Mouse (Mus musculus): ENCODE data around the gene Rfc2. TPM values are rescaled to one million over a fixed set of nuclear protein-coding genes. Genes with fewer than 3 reads are reported as not detected.

Gene Rfc2
- polyA plus RNA-seq (2015; fragmentation: Nextera tagmentation; extraction: Ambion mirVana), result 292 and 304 TPM in 2 replicates

DNA sequence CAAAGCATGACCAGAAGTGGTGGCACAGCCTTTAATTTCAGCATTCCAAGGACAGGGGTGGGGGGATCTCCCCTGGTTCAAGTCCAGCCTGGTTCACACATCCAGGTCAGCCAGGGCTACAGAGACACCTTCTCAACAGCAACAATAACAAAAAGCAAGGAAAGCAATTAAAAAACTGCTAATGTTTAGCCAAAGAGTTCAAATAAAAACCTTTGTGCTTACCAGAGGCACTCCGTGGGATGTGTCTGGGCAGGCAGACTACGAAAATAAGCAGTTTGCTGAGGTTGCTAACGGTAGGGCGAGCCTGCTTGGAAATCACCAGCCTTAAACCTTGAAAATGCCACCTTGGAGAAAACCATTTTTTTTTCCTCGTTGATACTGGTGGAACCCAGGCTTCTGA is at the start of gene Rfc2:
Rfc2 (plus strand) TSS at position 221 of the 400 bp plus-strand sequence.
- 0 out of 2 replicates have a peak within 1 kb of the TSS, but pooled peaks have one; percentile 11 for H3K9ac ChIP-seq
- H3K4me2 ChIP-seq, result no peak within 1 kb of the TSS
- ATAC-seq (ENCODE audit: borderline replicate concordance, extremely low read depth, low FRiP score, low TSS enrichment), result no peak
- no peak within 1 kb of the TSS for H3K27ac ChIP-seq
- H3K9me3 ChIP-seq, result no peaks in the 10 kb centered on the region
- H3K4me1 ChIP-seq, result peaks cover 14% of the 10 kb centered on the region
- no peaks in the 10 kb centered on the region for H3K36me3 ChIP-seq
- H3K27me3 ChIP-seq, result no peaks in the 10 kb centered on the region
- H3K4me3 ChIP-seq, result no peak within 1 kb of the TSS
- WGBS, result 72% methylated on average over 5 of the region's 5 CpGs

DNA sequence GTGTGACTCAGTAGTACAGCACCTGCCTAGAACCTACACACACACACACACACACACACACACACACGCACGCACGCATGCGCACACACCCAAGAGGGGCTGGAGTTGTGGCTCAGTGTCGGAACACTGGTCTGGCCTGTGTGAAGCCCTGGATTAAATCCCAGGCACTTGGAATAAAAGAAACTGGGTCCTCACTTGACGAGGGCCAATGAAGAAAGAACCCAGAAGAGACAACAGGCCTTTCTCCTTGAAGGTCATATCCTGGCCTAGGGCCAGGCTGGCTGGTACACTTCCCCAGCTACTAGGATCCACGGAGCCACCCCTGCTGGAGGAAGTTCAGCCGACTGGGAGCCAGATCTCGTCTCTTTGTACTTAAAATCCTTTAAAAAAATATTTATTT is 49.6 kb upstream of the Rfc2 start:
- Histone ChIP-seq H3K9me3 (no peaks in the 10 kb centered on the region), H3K9ac (no peak overlapping the region), H3K4me1 (no peaks in the 10 kb centered on the region), H3K27ac (no peak overlapping the region), H3K36me3 (peaks cover 22% of the 10 kb centered on the region), H3K4me3 (no peak overlapping the region), H3K27me3 (no peaks in the 10 kb centered on the region), H3K4me2 (no peak overlapping the region)
- no peak for ATAC-seq (ENCODE audit: borderline replicate concordance, extremely low read depth, low FRiP score, low TSS enrichment)
- WGBS, result 79% methylated on average over 9 of the region's 9 CpGs

DNA sequence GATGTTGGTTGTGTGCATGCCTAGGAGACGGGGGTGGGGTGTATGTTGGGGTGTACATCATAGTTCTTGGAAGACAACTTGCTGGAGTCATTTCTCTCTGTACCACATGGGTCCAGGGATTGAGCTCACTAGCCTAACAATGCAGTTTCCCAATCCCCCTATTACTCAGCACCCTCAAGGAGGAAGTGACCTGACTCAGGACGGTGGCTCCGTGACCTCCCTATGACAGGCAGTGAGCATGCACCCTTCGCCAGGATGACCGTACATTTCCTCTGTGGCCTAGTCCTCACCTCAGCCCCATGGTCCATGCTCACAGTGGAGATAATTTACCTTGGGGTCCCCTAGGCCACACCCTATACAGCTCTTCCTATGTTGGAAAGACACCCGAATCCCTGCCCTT is 48.7 kb upstream of the Rfc2 start:
- WGBS, result 95% methylated on average over 6 of the region's 6 CpGs

DNA sequence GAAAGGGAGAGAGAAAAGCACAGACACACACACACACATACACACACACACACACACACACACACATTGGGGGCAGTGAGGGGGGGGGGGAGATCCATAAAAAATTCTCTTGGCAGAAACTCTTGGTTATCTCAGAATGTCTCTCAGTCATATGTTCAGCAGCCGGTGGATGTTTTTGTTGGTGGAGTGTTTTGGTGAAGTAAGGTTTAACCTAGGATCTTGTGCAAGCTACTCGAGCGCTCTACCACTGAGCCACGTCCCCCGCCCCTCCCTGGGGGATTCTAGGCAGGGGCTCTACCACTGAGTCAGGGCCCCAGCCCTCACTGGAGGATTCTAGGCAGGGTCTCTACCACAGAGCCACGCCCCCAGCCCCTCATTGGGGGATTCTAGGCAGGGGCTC is 45.1 kb upstream of the Rfc2 start:
- Histone ChIP-seq H3K4me2 (no peak overlapping the region), H3K4me3 (no peak overlapping the region), H3K9ac (no peak overlapping the region), H3K4me1 (peaks cover 22% of the 10 kb centered on the region), H3K27me3 (no peaks in the 10 kb centered on the region), H3K27ac (0 out of 2 replicates have a peak overlapping the region, but pooled peaks have one; percentile 11), H3K9me3 (no peaks in the 10 kb centered on the region), H3K36me3 (peaks cover 29% of the 10 kb centered on the region)
- no peak for ATAC-seq (ENCODE audit: borderline replicate concordance, extremely low read depth, low FRiP score, low TSS enrichment)
- WGBS, result 81% methylated on average over 6 of the region's 6 CpGs

More for the DNA sequence above, 48.7 kb upstream of the Rfc2 start:
- ATAC-seq (ENCODE audit: borderline replicate concordance, extremely low read depth, low FRiP score, low TSS enrichment), result no peak
- H3K9ac ChIP-seq, result no peak overlapping the region
- H3K9me3 ChIP-seq, result no peaks in the 10 kb centered on the region
- H3K27ac ChIP-seq, result no peak overlapping the region
- H3K4me2 ChIP-seq, result no peak overlapping the region
- no peak overlapping the region for H3K4me3 ChIP-seq
- no peaks in the 10 kb centered on the region for H3K4me1 ChIP-seq
- no peaks in the 10 kb centered on the region for H3K27me3 ChIP-seq
- peaks cover 22% of the 10 kb centered on the region for H3K36me3 ChIP-seq

DNA sequence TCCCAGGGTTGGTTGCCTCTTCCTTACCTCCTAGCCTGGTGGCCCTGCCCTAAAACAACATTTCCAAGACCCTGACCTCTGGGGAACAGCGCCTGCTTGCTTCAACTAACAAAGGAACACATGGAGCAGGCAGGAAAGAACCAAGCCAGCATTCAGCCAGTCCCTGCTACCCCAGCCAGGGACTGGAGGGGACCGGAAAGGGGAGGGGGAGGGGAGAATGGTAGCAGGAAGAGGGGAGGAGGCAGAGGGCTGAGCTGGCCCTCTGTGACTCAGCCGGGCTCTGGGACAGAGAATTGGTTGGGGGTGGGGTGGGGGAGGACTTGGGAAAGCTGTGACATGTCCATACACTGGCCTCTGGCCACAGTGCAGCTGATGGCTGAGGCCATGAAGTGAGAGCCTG is 41.3 kb upstream of the Rfc2 start:
- peak overlapping the region; percentile 23; the same call in 1 of the 2 replicates for H3K4me2 ChIP-seq

DNA sequence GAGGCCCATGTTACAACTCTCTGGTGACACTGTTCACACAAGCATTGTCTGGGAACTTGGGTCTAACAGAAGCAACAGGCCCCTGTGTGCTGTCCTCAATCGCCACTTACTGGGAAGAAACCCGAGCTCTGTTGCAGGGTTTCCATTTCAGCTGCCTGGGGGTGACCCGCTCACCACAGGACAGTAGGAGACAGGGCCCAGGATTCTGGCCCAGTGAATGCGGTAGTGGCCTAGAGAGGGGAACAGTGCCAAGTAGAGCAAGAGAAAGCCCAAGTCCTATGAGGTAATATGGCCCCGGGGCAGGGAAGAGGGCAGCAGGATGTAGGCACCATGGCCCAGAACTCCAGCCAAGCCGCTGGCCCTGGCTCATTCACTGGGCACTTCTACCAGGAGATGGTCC is 40.3 kb upstream of the Rfc2 start:
- 62% methylated on average over 6 of the region's 6 CpGs for WGBS
- Histone ChIP-seq H3K4me3 (no peak overlapping the region), H3K9me3 (no peaks in the 10 kb centered on the region), H3K27ac (peak overlapping the region; percentile 96), H3K36me3 (peaks cover 7% of the 10 kb centered on the region; the same call in 1 of the 2 replicates), H3K27me3 (no peaks in the 10 kb centered on the region), H3K4me1 (peaks cover 59% of the 10 kb centered on the region), H3K4me2 (no peak overlapping the region), H3K9ac (no peak overlapping the region)
- no peak for ATAC-seq (ENCODE audit: borderline replicate concordance, extremely low read depth, low FRiP score, low TSS enrichment)

More for the DNA sequence above, 41.3 kb upstream of the Rfc2 start:
- Histone ChIP-seq H3K27me3 (no peaks in the 10 kb centered on the region), H3K9ac (no peak overlapping the region), H3K9me3 (no peaks in the 10 kb centered on the region), H3K36me3 (peaks cover 11% of the 10 kb centered on the region; the same call in 1 of the 2 replicates), H3K4me3 (no peak overlapping the region), H3K27ac (peak overlapping the region; percentile 96), H3K4me1 (peaks cover 55% of the 10 kb centered on the region)
- peak; percentile 87 for ATAC-seq (ENCODE audit: borderline replicate concordance, extremely low read depth, low FRiP score, low TSS enrichment)
- 2% methylated on average over 3 of the region's 3 CpGs for WGBS

DNA sequence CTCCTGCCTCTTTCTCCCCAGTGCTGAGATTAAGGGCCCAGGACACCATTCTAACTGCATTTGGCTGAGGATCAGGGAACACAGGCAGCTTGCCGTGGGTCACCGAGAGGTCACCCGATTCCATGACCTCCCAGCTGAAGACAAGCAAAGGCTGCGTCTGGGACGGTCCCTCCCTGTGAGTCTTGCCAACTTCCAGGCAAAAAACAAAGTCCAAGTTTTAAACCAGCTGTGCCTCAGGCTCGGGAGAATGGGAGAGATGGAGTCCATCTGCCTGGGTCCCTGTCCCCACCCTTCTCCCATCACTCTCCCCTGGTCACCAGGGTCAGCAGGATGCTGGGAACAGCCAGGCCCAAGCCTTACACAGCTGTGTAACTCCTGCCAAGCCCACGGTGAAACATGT is 39.5 kb upstream of the Rfc2 start:
- peaks cover 64% of the 10 kb centered on the region for H3K4me1 ChIP-seq
- no peaks in the 10 kb centered on the region for H3K9me3 ChIP-seq
- 20% methylated on average over 7 of the region's 7 CpGs for WGBS
- no peaks in the 10 kb centered on the region for H3K27me3 ChIP-seq
- ATAC-seq (ENCODE audit: borderline replicate concordance, extremely low read depth, low FRiP score, low TSS enrichment), result peak; percentile 86
- peaks cover 7% of the 10 kb centered on the region; the same call in 1 of the 2 replicates for H3K36me3 ChIP-seq
- no peak overlapping the region for H3K4me3 ChIP-seq
- H3K4me2 ChIP-seq, result peak overlapping the region; percentile 7; the same call in 1 of the 2 replicates
- peak overlapping the region; percentile 96 for H3K27ac ChIP-seq
- no peak overlapping the region for H3K9ac ChIP-seq

DNA sequence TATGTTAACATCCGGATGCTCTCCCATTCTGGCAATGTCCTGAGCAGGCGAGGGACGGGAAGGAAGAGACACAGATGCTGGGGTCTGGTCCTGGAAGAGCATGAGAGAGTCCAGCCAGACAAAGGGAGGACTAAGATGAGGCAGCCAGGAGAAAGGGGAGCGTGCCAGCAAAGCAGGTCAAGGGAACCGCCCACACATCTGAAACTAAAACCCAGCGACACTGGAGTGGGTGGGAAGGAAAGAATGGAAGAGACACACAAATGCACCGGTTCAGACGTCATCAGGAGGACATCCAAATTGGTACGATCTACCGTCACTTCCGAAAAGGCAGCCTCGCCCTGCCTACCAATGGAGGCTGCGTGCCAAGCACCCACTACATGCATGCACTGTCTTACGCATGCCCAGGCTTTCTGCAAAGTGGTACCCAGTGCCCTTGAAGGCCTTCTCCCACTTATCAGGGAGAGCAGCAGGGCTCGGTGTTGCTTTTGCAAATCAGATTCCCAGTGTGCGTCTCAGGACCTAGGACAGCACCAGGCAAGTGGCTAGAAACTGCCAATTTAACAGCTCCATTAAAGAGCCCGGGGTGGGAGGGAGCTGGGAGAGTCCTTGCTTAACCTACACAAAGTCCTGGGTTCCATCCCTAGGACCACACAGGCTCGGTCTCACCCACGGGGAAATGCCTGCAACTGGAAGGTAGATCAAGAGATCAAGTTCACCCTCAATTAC is 36.5 kb upstream of the Rfc2 start:
- Histone ChIP-seq H3K27ac (no peak overlapping the region), H3K9ac (no peak overlapping the region), H3K4me2 (no peak overlapping the region), H3K27me3 (no peaks in the 10 kb centered on the region), H3K36me3 (no peaks in the 10 kb centered on the region), H3K4me1 (peaks cover 68% of the 10 kb centered on the region), H3K4me3 (no peak overlapping the region), H3K9me3 (no peaks in the 10 kb centered on the region)
- no peak for ATAC-seq (ENCODE audit: borderline replicate concordance, extremely low read depth, low FRiP score, low TSS enrichment)
- 62% methylated on average over 19 of the region's 19 CpGs for WGBS

DNA sequence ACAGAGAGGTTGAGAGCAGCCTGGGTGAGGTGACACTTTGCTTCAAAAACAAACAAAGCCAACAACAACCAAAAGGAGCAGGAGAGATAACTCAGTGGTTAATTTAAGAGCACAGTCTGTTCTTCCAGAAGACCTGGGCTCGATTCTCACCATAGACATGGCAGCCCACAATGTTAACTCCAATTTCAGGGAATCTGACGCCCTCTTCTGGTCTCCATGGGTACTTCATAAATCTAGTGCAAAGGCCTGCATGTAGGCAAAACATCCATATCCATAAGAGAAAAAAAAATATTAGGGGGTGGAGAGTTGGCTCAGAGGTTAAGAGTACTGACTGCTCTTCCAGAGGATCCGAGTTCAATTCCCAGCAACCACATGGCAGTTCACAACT is 35.9 kb upstream of the Rfc2 start:
- Histone ChIP-seq H3K9ac (no peak overlapping the region), H3K27ac (no peak overlapping the region), H3K9me3 (no peaks in the 10 kb centered on the region), H3K4me1 (peaks cover 67% of the 10 kb centered on the region), H3K36me3 (no peaks in the 10 kb centered on the region), H3K4me2 (no peak overlapping the region), H3K4me3 (no peak overlapping the region), H3K27me3 (no peaks in the 10 kb centered on the region)
- no peak for ATAC-seq (ENCODE audit: borderline replicate concordance, extremely low read depth, low FRiP score, low TSS enrichment)
- WGBS, result 49% methylated on average over 3 of the region's 3 CpGs

DNA sequence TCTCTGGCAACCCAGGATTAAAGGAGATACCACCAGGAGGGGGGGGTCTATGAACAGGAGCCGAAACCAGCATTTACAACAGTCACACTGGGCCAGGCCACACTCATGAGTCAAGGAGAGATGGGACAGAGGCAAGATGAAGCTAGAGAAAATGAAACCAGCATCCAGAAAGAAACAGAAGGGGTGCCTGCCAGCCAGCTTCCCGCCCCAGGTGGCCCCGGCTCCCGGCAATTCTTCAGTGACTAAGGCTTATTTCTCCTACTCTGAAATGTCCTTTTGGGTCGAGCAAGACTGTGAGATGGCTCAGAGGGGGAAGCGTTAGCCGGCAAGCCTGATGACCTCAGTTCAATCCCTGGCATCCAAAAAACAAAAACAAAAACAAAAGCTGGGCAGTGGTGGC is 34.4 kb upstream of the Rfc2 start:
- Histone ChIP-seq H3K4me2 (no peak overlapping the region), H3K4me3 (no peak overlapping the region), H3K4me1 (peaks cover 67% of the 10 kb centered on the region), H3K9ac (no peak overlapping the region), H3K27me3 (no peaks in the 10 kb centered on the region), H3K27ac (no peak overlapping the region), H3K9me3 (no peaks in the 10 kb centered on the region), H3K36me3 (no peaks in the 10 kb centered on the region)
- ATAC-seq (ENCODE audit: borderline replicate concordance, extremely low read depth, low FRiP score, low TSS enrichment), result no peak
- WGBS, result 90% methylated on average over 7 of the region's 7 CpGs

DNA sequence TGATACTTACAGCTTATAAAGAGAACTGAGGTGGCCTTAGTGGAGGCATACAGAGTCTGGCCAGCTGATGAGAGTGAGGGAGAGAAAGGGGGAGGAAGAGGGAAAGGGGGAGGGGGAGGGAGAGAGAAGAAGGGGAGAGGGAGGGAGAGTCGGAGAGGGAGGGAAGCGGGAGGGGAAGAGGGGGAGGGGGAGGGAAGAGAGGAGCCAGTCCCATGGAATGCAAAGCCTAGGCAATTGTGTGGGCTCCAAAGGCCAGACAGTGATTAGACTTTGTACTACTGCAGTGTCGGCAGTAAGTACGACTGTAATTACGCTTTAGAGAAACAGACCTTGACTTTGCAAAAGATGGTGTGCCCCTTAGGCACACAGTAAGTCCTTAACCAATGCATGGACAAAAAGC is 32.9 kb upstream of the Rfc2 start:
- no peaks in the 10 kb centered on the region for H3K9me3 ChIP-seq
- H3K27me3 ChIP-seq, result no peaks in the 10 kb centered on the region
- H3K27ac ChIP-seq, result no peak overlapping the region
- no peaks in the 10 kb centered on the region for H3K36me3 ChIP-seq
- no peak for ATAC-seq (ENCODE audit: borderline replicate concordance, extremely low read depth, low FRiP score, low TSS enrichment)
- 36% methylated on average over 5 of the region's 5 CpGs for WGBS
- no peak overlapping the region for H3K4me3 ChIP-seq
- no peak overlapping the region for H3K4me2 ChIP-seq
- H3K9ac ChIP-seq, result no peak overlapping the region
- peaks cover 59% of the 10 kb centered on the region for H3K4me1 ChIP-seq

DNA sequence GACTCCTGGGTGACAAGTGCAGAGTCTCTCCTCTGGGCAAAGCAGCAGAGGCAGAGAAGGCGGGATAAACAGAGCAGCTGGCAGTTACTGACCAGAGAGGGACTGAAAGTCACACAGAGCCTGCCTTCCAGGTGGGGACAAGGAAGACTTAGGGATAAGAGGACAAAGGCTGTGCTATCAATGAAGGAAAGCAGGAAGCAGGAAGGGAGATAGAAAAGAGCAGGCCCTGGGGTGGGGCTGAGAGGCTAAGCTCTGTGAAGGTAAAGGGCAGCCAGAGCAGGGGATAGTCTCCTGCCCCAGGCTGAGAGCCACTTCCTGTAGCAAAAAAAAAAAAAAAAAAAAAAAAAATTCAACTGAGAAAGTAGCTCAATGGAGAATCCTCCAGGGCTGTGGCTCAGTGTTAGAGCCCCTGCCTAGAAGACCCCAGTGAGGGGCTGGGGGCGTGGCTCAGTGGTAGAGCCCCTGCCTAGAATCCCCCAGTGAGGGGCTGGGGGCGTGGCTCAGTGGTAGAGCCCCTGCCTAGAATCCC is 31.5 kb upstream of the Rfc2 start:
- Histone ChIP-seq H3K36me3 (no peaks in the 10 kb centered on the region), H3K9me3 (no peaks in the 10 kb centered on the region), H3K27me3 (no peaks in the 10 kb centered on the region), H3K4me2 (peak overlapping the region; percentile 91), H3K27ac (no peak overlapping the region), H3K9ac (no peak overlapping the region), H3K4me1 (peaks cover 52% of the 10 kb centered on the region), H3K4me3 (no peak overlapping the region)
- 84% methylated on average over 3 of the region's 3 CpGs for WGBS
- ATAC-seq (ENCODE audit: borderline replicate concordance, extremely low read depth, low FRiP score, low TSS enrichment), result no peak

Data from lung, embryonic 15.5 days (tissue).